Mouse (Mus musculus) sigmoid colon, adult 10 weeks (tissue): ENCODE measurements around the gene Olfr976. TPM values are rescaled to one million over a fixed set of nuclear protein-coding genes. Genes with fewer than 3 reads are reported as not detected.

Experiments
- polyA plus RNA-seq: library from polyadenylated mRNA; stranded (reverse); fragments of 350-450 nt; fragmentation: Illumina TruSeq; extraction: RNeasy Lipid Tissue Mini Kit (QIAGEN cat#74804); gene quantifications from one replicate; pipeline ENCODE4 v1.2.3, GENCODE M21; 2014; ENCODE audit warnings: low read depth, low replicate concordance

The Olfr976 gene
- polyA plus RNA-seq = not detected

DNA sequence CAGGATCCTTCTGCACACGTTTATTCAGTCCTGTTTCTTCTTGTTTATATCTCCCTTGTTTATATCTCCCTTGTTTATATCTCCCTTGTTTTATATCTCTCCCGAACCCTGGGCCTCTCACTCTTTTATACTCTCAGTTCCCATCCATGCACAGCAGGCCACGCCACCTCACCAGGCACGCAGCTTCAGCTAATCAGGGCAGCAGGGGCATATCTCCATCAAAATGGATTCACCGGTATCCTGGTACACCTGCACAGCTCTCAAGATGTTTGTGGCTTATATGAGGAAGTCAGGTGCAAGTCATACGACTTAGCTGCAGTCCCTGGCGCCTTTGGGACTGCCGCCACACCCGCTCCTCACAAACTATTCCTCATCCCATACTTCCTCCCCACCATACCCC lies at the start of gene Olfr976:
Gene Olfr976 (minus strand): TSS at position 101 of the 400 bp plus-strand sequence.

DNA sequence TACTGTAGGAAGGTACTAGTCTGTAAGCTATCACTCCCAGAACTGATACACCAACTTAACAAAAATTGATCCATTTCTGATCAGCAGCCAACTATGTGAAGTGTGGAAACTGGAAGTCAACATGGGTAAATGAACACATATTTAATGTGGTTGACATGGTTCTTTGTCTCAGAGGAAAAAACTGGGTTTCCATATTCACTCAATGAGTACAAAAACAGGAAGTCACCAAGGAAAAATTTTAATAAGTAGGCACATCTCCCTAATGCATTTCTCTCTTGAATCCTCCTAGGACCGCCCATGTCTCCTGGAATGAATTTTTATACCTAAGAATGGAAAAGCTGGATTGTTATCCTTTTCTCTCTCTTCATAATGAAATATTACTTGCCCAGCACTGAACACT lies 48.5 kb upstream of the Olfr976 start, which contains the start of gene Olfr980:
Gene Olfr980 (minus strand): TSS at position 101 of the 400 bp plus-strand sequence.

DNA sequence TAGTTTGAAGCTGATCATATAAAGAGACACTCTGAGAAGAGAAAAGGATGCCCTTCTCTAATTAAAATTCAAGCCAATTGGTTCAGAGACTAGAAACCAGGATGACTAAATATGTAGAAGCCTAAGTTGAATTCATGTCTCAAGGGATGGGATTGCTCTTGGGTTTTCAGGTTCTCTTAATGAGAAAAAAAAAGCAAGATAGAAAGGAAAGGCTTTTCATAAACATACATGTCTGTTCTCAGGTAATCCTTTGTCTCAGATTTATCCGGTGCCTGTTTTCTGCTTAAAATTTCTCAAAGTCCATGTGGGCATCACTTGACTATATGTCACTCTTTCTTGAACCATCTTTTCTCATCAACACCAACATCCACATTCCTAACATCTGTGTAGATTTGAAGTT lies 42.4 kb upstream of the Olfr976 start, which contains the start of gene Olfr979:
Gene Olfr979 (minus strand): TSS at position 101 of the 400 bp plus-strand sequence.

DNA sequence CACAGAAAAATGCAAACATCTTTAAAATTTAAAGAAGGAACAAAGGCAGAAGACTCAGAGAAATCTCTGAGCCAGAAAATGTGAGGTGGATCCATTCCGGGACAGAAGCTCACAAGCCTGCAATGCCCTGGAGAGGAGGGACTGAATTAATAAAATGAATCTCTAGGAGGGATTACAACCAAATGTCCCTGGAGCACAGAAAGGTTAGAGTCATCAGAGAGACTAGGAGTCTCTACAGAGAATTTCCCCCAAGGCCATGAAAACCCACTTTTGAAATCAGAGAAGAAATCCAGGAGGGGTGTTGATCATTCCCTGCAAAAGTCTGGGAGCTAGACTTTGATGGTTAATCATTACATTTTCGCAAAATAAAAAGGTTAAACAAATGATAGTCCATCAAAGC lies 30.9 kb upstream of the Olfr976 start, which contains the start of gene Olfr978:
Gene Olfr978 (plus strand): TSS at position 301 of the 400 bp plus-strand sequence.

DNA sequence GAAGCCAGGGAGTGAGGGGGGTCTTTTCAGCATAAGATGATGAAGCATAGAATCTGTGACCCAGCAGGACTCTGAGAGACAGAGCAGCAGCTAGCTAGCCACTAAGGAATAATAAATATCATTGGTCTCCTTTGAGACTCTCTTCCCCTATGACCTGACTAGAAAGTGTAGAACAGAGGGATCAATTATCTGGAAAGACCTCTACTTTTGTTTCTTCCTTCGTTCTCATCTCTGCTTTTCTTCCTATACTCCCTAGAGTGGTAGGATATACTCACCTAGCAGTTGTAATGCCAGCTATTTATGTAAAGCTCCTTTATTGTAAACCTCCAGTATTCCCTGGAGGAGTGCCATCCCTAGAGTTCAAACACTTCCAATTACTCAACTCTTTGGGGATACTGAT lies 9.0 kb downstream of the Olfr976 start, which contains the start of gene Olfr975:
Gene Olfr975 (minus strand): TSS at position 101 of the 400 bp plus-strand sequence.

DNA sequence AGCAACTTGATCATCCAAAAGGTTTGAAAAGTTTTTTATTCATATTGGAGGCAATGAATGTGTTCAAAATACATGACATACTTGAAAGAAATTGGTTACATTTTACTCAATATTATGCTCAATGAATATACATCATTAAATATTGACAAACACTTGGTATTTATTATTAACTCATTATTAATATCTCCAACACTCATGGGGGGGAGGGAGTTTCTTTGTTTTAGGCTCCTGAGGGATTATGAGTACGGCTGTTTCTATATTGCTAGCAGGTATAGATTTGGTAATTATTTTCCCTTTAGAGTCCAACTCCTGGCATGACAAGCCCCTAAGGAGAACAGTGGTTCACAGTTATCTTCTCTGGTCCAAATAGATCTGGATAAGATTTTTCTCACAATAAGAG lies 23.7 kb downstream of the Olfr976 start, which contains the start of gene Olfr974:
Gene Olfr974 (plus strand): TSS at position 301 of the 400 bp plus-strand sequence.

DNA sequence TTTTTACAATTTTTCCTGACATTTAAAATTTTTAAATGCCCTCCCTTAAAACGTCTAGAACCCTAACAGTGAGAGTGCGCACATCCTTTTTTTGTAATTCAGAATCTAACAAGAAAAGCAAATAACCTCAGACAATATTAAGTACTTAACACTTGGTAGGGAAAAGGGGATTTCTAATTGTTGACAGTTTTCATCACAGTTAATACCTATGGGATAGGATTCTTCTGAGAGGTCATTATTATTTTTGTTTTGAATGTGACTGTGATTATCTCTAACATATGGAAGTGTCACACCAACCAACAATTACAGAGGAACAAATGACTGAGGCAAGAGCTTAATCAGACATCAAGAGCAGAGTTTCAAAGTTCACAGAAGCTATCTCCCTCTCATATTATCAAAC lies 53.9 kb downstream of the Olfr976 start, which contains the start of gene Olfr229:
Gene Olfr229 (plus strand): TSS at position 301 of the 400 bp plus-strand sequence.

Other genes starting within 250 kb of the Olfr976 start
- not detected for gene Olfr965, start 249.8 kb downstream of the Olfr976 start, polyA plus RNA-seq
- not detected for gene Olfr150, start 230.2 kb downstream of the Olfr976 start, polyA plus RNA-seq
- gene Olfr967, start 214.9 kb downstream of the Olfr976 start, polyA plus RNA-seq = not detected
- not detected for gene Olfr968, start 177.9 kb downstream of the Olfr976 start, polyA plus RNA-seq
- not detected for gene Olfr969, start 170.2 kb downstream of the Olfr976 start, polyA plus RNA-seq
- gene Olfr970, start 152.3 kb downstream of the Olfr976 start, polyA plus RNA-seq = not detected
- not detected for gene Olfr971, start 124.3 kb downstream of the Olfr976 start, polyA plus RNA-seq
- not detected for gene Olfr972, start 94.7 kb downstream of the Olfr976 start, polyA plus RNA-seq
- not detected for gene Olfr229, start 53.8 kb downstream of the Olfr976 start, polyA plus RNA-seq
- gene Olfr974, start 23.6 kb downstream of the Olfr976 start, polyA plus RNA-seq = not detected
- not detected for gene Olfr975, start 9.1 kb downstream of the Olfr976 start, polyA plus RNA-seq
- not detected for gene Olfr978, start 31.0 kb upstream of the Olfr976 start, polyA plus RNA-seq
- gene Olfr979, start 42.3 kb upstream of the Olfr976 start, polyA plus RNA-seq = not detected
- not detected for gene Olfr980, start 48.4 kb upstream of the Olfr976 start, polyA plus RNA-seq
- gene Olfr981, start 60.3 kb upstream of the Olfr976 start, polyA plus RNA-seq = not detected
- gene Olfr982, start 112.7 kb upstream of the Olfr976 start, polyA plus RNA-seq = not detected
- not detected for gene Olfr983, start 132.5 kb upstream of the Olfr976 start, polyA plus RNA-seq
- not detected for gene Olfr984, start 153.1 kb upstream of the Olfr976 start, polyA plus RNA-seq
- gene Olfr985, start 169.1 kb upstream of the Olfr976 start, polyA plus RNA-seq = not detected
- gene Tmem225, start 187.0 kb upstream of the Olfr976 start, polyA plus RNA-seq = not detected
- not detected for gene Olfr986, start 219.8 kb upstream of the Olfr976 start, polyA plus RNA-seq
- 3.5 TPM for gene Zfp202, start 231.2 kb upstream of the Olfr976 start, polyA plus RNA-seq